Mouse (Mus musculus) A20 (cell line): ENCODE data around the gene Cacna2d4.

Source experiments
- DNase-seq: peaks from one replicate; pipeline ENCODE4 v3.0.0-alpha.2; 2011; ENCODE audit warnings: low read depth, low spot score

Cacna2d4 gene

GRCm38 (mm10) chr6:119387801-119388649 lies 151.7 kb downstream of the Cacna2d4 start:
- DNase-seq: peak; percentile 59

- DNase-seq: peak; percentile 97
These were observed 152.3 kb downstream of the Cacna2d4 start for GRCm38 (mm10) chr6:119388650-119389012.

GRCm38 (mm10) chr6:119389089-119389488 lies 152.8 kb downstream of the Cacna2d4 start:
- DNase-seq: no peak

- peak; percentile 40 for DNase-seq
These were observed 154.4 kb downstream of the Cacna2d4 start for GRCm38 (mm10) chr6:119390728-119391127.

- no peak for DNase-seq
These were observed 156.5 kb downstream of the Cacna2d4 start for GRCm38 (mm10) chr6:119392836-119393235.

GRCm38 (mm10) chr6:119395421-119396308 lies 159.3 kb downstream of the Cacna2d4 start:
- peak; percentile 96 for DNase-seq

GRCm38 (mm10) chr6:119396309-119396634 lies 159.9 kb downstream of the Cacna2d4 start:
- DNase-seq: peak; percentile 86

- no peak for DNase-seq
These were observed 163.0 kb downstream of the Cacna2d4 start for GRCm38 (mm10) chr6:119399371-119399770.

GRCm38 (mm10) chr6:119400649-119401048 lies 164.3 kb downstream of the Cacna2d4 start:
- DNase-seq: no peak

- peak; percentile 66 for DNase-seq
These were observed 165.4 kb downstream of the Cacna2d4 start for GRCm38 (mm10) chr6:119401545-119402304.
